Mouse (Mus musculus) fibroblast of lung, adult 2 months (primary cell): Measurements from ENCODE around the gene Srrm1.
A peak's percentile ranks its signal among the peaks of the same experiment; 100 is the strongest.

Source experiments
- DNase-seq: peaks from one replicate; pipeline ENCODE4 v3.0.0-alpha.2; 2011; ENCODE audit warnings: low read depth

Gene Srrm1

DNA sequence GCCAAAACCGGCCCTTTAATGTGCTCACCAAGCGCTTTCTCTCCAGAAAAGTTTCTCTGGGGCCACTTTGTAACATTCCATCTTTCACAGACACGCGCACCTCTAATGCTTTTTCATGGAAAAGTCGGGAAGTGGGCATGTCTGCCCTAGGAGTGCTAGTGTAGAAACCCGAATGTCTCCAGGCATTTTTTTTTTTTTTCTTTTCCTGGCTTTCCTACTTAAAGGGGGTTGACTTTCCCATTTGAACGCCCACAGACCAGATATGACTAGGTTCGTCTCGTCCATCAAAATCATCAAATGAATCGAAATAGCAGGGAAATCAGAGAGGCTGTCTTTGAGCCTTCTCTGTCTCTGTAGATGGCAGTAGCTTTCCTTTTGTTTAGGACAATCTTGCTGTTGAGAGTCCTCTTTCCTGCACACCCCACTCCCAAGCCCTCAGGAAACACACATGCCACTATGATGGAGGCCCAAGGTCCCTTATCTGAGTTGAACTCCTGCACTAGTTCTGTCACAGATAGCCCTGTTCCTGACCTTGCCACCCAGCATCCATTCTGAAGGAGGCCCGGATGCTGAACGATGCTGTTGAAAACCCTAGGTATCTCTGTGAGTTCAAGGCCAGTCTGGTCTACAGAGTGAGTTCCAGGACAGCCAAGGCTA lies 801 bp upstream of the Srrm1 start:
- no peak for DNase-seq

DNA sequence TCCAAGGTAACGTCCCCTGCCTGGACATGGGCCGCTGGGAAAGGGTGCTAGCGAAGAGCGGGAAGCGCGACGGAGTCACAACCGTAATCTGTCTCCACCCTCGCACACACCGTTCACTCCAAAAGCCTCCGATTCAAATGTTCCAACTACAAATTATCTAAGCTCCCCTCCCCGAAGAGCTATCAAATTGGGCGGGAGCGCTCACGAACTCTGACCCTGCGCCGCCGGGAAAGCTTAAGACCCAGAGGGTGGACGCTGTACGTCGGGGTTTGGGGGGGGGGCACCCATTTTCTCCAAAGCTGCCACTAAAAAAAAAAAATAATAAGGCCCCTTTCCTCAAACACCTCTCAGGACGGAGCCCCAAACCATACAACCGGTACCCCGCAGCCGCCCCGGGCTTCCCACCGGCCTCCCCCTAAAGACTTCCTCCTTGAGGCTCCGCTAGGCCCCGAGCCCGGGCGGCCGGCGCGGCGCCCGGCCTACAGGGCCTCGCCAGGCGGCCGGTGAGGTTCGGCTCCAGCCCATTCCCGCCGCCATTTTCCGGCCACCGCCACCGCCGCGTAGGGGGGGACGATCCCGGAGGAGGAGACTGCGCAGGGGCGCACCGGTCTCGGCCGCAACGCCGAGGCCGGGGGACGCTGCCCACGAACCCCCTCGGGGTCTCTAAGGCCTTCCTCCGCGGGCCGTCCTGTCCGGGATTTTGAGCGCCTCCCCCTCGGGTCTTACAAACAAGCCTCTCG lies 625 bp downstream of the Srrm1 start:
- DNase-seq = no peak

DNA sequence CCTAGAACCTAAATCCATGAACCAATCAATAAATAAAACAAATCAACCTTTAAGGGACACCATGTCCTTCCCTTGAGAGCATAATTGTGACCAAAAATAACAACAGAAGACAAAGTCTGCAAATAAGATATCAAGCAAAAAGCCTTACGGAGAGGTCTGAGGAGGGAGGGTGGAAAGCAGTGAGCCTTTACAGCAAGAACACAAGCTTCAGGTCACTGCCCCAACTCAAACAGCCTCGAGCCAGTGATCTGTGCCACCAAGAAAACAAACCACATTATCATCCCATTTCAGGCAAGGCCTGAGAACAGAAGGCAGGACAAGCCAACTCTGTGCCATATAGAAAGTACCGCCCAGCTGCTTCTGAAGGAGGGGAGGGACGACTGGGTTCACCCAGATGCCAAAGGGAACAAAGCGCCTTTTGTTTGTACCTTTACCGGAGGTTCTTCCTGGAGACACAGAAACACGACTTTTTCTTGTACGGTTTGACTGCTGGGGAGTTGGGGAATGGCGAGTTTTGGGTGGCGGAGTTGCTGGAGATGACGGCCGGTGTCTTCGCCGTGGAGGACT lies 15.7 kb downstream of the Srrm1 start:
- DNase-seq = no peak

DNA sequence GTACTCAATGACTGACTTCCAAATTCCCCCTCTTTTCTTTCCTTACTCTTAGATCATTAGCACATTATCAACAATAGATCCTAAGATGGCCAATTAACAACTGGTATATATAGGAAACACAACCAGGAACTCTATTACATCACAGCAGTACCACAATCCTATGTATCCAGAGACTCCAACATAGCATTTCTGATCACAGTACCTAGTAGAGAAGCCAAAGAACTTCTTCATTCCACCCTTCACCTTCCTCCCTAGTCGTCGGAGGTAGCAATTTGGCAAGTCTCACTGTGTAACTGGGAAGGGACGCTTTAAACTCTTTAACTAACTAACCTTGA lies 17.1 kb downstream of the Srrm1 start:
- DNase-seq = no peak

DNA sequence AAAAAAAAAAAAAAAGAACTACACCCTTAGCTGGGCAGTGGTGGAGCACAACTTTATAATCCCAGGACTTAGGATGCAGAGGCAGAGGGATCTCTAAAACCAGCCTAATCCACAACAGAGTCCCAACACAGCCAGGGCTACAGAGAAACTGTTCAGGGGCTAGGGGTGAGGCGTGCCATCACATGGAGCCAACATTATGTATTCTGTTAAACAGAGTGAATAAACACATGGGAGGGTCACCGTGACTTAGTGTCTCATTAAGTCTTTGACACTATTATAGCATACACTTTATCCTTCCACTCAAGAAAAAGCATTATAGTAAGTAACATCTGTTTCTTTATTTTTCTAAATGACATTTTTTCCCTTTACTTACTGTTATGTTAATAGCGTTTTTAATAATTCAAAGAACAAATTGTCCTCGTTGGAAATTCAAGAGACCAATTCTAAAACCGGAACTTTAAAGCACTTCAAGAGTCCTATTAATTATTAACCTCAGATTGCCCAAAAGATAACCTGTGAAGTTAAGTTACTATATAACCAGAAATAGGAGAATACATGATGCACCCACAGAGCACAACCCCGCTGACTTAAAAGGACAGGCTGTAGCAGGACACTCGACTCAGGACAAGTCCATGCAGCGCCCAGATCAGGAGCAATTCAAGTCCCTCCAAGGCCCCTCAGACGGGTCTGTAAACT lies 17.6 kb downstream of the Srrm1 start:
- no peak for DNase-seq

DNA sequence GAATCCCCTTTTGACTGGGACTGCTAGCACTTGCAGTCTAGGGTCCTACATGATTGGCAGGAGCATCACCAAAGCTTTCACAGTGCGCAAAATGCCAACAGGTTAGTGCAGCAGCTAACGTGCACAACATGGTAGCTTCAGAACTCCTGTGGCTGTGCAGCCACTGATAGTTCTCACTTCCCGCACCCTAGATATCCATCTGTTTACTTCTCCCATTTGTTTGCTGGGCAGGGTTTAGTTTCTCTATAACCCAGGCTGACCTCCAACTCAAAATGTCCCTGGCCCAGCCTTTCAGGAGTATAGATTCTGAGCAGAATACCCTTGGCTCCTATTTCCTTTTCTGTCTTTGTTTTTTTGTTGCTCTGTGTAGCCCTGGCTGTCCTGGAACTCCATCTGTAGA lies 26.7 kb downstream of the Srrm1 start:
- no peak for DNase-seq

DNA sequence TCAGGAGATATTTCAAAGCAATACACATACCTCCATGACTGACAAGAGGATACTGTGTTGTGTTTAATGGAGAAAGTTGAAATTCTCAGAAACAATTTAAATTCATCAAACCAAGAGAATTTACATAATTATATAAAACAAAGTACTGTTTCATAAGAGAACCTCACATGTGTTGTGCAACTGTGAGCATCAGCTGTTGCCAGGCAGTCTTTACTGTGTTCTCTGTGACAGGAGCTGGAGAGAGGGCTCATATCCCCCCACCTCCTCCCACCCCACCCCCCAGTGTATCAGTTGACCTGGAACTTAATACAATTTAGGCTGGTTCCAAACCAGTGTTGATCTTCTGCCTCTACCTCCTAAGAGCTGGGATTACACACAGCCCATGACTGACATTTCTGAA lies 27.1 kb downstream of the Srrm1 start:
- DNase-seq = no peak

DNA sequence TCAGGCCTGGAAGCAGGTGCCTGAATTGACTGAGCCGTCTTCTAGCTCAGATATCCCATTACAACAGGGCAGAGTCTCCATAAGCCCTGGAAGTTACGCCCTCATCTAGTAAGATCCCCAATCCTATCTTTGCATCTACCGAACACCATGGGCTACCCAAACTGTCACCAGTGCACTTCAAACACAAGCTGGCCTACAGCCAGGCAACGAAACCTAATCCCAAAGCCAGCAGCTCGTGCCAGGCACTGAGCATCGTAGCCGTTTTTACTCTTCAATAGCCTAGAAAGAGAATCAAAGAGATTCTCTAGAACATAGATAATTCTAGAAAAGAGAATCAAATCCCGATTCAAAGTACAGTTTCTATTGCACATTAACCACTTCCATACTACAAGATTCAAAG lies 30.1 kb downstream of the Srrm1 start:
- DNase-seq = no peak

DNA sequence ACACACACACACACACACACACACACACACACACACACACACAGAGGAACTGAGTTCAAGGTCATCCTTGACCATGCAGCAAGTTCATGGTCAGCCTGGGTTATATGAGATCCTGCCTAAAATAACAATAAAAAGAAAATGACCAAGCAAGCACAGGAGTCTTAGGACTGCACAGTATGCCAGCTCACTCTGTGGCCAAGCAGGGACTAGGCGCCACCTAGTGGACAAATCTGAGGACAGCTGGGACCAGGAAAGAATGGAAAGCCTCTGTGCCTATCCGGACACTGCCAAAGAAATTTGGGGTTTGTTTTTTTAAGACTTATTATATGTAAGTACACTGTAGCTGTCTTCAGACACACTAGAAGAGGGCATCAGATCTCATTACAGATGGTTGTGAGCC lies 35.2 kb downstream of the Srrm1 start:
- DNase-seq = peak; percentile 71

DNA sequence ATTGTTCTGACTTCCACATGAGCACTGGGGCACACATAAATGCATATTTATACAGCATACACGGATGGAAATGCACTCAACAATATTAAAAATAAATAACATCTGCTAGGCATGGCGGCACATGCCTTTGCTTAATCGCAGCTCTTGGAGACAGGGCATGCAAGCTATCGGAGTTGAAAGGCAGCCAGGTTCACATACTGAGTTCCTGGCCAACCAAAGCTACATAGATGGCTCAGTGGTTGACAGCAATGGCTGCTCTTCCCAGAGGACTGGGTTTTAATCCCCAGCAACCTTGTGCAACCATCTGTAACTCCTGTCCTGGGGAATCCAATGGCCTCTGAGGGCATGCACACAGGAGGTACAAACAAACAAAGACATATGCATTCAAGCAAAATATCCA lies 35.6 kb downstream of the Srrm1 start:
- DNase-seq = no peak

DNA sequence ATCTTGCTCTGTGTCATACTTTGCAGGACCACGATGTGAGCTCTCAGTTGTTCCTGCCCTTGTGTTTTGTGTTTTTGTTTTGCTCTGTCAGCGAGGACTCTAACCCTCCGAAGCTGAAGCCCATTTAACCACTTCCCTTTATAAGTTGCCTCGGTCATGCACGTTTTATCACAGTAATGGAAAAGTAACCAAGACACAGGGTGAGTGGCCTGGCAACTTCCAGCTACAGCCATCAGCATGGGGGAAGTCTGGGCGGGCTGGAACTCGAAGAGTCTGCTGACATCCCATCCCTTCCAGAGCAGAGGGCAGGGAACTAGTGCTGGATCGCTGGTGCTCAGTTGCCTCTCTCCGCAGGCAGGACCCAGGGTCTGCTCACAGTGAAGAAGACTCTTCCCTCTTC lies 37.8 kb downstream of the Srrm1 start:
- no peak for DNase-seq

DNA sequence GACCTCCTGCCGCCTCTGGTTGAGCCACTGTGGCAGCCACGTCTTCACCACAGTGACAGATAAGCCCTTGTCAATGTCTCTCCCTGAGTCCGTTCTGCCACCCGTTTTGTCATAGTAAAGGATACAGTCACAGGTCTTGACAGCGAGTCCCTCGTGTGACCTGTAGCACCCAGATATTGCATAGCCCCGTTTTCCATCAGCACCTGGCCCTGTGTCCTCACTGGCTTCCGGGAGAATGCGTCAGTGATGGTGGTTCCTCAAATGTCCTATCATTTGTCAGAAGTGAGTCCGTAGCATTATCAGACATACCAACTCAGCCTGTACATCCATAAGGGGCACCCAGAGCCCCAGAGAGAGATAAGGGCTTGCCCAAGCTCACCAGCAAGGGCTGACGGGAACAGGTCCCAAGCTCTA lies 38.7 kb downstream of the Srrm1 start:
- no peak for DNase-seq

DNA sequence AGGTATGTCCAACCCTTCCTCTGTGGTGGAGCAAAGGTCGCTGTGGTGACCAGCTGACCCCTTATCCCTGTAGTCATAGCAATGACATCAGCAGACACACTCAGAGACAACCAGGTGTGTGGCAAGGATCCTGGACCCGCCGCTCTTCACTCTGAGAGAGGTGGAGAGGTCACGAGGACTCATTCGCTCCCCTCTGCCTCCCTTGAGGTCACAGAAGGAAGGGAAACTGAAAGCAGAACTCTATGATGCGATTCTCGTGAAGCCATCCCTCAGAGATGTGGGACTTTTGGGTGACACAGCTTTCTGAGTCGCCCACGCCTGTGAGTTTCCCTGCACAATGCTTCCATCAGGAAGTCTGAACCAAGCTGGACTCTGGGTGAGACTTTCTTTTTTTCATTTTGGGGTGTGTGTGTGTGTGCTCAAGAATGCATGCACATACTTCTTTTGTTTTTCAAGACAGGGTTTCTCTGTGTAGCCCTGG lies 39.3 kb downstream of the Srrm1 start:
- no peak for DNase-seq

DNA sequence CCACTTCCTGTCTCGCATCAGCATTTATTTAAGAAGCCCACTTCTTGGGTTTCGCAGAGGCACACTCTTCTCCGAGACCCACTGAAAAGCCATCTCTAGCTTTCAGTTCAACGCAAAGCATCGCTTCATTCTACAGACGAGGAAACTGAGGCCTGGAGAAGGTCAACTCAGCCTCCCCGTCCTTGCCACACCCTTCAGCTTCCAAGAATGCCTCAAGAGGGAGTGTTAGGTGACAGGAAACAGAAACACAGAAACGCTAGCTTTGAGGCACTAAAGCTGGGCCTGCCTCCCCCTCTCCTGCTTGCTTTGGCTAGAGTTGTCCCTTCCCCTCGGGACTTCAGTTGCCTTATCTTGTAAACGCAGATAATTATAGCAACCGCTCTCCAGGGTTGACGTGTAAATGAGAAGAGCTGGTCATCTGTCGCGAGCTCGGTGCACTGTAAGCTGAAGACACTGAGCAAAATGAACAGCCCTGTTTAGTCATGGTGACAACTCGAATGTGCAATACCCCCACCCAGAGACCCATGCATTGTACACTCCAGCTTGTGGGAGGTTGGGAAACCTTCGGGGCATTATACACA lies 39.9 kb downstream of the Srrm1 start:
- no peak for DNase-seq

DNA sequence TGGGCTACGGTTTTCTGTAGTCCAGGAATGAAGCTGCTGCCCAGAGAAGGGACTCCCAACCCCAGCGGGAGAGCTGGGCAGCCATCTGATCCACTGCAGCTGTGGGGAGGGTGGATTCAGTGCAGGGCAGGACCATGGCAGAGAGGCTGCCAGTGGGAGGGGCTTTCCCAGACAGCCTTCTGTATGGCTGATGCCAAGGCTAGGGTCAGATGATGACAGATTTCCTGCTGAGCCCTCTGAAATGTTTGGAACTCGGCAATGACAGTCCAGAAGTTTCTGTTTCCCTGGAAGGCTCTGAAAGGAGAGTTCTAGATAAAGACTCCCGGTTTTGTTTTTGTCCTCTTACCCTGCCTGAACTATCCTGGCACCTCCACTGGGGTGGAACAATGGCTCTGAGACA lies 40.4 kb downstream of the Srrm1 start:
- DNase-seq = peak; percentile 88

DNA sequence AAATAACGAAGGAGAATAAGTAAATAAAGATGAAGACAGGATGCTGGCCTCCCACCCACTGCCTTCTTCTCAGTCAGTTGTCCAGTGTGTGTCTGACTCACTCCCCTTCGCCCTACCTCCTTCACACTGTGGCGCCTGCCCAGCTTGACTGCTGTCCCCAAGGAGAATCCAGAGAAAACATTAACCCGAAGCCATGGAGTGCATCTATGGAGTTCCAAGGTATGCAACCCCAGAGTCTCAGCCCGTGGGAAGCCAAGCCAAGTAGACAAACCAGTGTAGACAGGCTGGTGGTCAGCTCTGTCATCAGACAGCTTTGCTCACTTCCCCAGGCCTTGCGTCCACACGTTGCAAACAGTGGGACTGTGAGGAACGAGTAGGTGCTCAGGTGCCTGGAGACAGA lies 42.8 kb downstream of the Srrm1 start:
- no peak for DNase-seq

DNA sequence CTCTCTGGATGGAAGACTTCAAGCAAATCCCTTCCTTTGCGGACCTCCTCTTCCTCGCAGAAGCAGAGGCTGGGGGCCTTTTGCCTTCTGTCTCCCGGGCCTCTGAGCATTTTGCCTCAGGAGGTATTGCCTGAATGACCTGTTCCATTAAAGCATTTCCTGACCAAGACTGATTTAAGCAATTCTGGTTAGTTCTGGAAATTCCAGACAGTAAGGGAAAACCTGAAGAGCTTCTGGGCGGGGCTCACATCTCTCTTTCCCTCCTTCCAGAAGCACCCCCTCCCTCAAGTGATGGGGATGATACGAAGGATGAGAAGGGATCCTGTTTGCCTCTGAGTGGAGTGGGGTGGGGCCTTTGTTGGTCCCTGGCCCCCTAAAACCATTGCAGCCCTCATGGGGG lies 43.4 kb downstream of the Srrm1 start:
- DNase-seq = no peak

DNA sequence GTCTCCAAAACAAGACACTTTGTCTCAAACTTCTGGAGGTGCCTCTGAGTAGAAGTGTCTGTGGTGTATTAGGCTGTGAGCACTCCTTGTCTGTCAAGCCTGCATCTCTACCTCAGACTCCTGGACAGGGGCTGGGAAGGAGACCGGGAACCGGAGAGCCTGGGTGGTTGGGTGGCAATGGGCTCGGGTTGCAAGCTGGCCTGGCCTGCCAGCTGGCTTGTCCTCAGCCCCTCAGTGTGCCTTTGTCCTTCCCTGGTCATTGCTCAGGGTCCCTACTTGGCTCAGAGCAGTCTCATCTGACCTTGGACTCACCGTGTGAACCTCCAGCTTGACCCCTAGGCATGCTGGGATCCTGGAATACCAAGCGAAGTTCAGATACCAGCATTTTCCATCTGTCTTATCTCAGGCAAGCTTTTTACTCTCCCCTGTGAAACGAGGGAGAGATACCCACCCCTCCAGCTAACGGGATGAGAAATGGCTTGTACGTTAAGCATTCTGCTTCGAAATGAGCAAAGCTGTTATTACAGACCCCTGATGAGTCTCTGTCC lies 43.9 kb downstream of the Srrm1 start:
- no peak for DNase-seq

DNA sequence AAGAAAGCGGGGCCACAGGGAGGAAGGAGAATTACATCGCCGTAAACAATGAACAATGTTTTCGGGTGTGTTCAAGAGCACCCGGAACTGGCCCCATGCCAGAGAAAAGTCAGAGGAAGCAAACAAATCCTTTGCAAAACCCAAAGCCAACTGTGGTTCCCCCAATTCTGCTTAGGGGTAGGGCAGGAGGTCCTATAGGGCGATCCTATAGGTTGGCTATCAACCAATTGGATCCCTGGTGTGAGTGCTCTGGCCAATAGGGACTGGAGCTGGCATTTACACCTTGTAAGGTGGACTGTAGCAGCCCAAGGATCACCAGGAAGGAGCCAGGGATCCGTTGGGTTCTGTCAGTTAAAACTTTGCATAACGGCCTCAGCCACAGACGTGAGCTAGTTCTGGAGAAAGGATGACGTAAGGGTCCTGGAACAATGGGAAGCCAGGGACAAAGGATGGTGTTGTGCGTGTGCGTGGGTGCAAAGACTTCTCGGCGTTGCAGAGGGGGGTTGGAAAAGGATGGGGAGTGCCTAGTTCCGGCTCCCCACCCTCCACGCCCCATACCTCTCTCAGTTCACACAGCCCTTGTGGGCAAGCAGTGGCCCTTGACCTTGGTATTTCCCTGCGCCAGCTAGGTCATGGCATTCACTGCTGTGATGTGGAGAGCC lies 46.0 kb downstream of the Srrm1 start:
- no peak for DNase-seq

DNA sequence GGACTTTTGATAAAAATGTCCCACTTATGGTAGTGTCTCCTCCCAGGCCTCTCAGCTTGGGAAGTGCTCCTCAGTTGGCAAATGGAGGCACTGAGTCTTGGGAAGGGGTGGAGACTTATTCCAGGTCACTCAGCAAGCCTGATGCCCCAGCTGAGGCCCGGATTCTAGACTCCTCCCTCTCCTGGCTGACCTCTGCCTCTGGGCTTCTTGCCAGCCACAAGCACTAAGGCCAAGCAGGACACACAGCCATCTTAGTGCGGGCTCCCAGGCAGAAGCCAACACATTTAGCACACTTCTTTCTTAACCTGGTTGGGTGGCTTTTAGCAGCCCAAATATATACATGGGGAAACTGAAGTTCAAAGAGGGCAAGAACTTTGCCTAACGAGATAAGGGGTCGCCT lies 46.6 kb downstream of the Srrm1 start:
- DNase-seq = no peak

DNA sequence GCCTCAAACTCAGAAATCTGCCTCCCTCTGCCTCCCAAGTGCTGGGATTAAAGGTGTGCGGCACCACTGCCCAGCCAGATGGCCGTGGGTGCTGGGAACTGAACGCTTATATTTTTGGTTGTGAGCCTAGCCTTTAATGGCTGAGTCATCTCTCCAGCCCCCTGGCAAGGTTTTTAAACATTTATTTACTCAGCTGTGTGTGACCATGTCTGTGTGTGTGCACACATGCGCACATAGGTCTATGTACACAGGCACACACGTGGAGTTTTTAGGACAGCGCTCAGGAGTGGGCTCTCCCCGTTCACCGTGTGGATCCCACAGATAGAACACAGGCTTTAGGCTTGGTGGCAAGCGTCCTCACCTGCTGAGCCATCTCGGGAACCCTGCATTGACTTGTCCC lies 50.9 kb downstream of the Srrm1 start:
- no peak for DNase-seq

DNA sequence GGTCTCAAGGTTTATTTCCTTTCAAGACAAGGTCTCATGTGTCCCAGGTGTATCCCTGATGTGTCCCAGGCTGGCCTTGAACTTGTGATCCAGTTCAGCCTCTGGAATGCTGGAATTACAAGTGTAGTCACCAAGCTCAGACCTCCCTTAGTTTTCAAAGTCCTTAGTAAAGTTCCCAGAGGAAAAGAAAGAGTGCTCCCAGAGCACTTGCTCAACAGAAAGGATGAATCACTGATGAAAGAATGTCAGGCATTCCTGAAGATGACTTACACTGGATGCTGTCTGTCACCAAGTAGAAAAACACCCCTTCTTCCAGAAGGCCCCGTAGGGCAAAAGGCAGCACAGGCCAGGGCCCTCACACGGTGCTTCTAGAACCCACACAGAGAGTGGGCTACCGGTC lies 52.0 kb downstream of the Srrm1 start:
- DNase-seq = no peak
